Mouse (Mus musculus) heart, adult 2 months (tissue): ENCODE data around the gene 2700097O09Rik. TPM values are rescaled to one million over a fixed set of nuclear protein-coding genes. Genes with fewer than 3 reads are reported as not detected.

Experiments
- DNase-seq, 2 experiments: peaks; one replicate each; pipeline ENCODE4 v3.0.0; 2021
- H3K27ac ChIP-seq: fragments of 200-600 bp; 2 replicates; pipeline ENCODE4 v1.8.1; 2022
- H3K27me3 ChIP-seq: fragments of 200-500 bp; 2 replicates; pipeline ENCODE4 v1.6.1; 2012; ENCODE audit warnings: mild to moderate bottlenecking, low read length, inconsistent platforms, mixed read lengths; ENCODE audit not compliant: control insufficient read depth, insufficient read depth
- H3K36me3 ChIP-seq: fragments of 200-500 bp; 2 replicates; pipeline ENCODE4 v1.6.1; 2012; ENCODE audit warnings: low read length, inconsistent platforms; ENCODE audit not compliant: control insufficient read depth, insufficient read depth
- H3K4me1 ChIP-seq: fragments of 200-500 bp; 2 replicates; pipeline ENCODE4 v1.6.1; 2011; ENCODE audit warnings: low read length; ENCODE audit not compliant: control insufficient read depth, insufficient read depth
- H3K4me3 ChIP-seq: fragments of 200-600 bp; 2 replicates; pipeline ENCODE4 v1.8.1; 2022
- H3K79me2 ChIP-seq: fragments of 200-500 bp; replicated peaks from 2 replicates; pipeline ENCODE4 v1.6.1; 2012; ENCODE audit warnings: mild to moderate bottlenecking, inconsistent platforms, low read length, moderate library complexity, mixed read lengths; ENCODE audit not compliant: control insufficient read depth, insufficient read depth
- H3K9ac ChIP-seq: fragments of 200-500 bp; 2 replicates; pipeline ENCODE4 v1.6.1; 2012; ENCODE audit warnings: low read depth, mild to moderate bottlenecking, control low read depth, inconsistent platforms, low read length, mixed read lengths
- CTCF ChIP-seq: fragments of 200-600 bp; IDR thresholded peaks from 2 replicates; pipeline ENCODE4 v1.8.1; 2022; ENCODE audit warnings: antibody characterized with exemption, mild to moderate bottlenecking, moderate library complexity
- EP300 ChIP-seq: fragments of 200-500 bp; IDR thresholded peaks from 2 replicates; pipeline ENCODE4 v1.6.1; 2011; ENCODE audit warnings: low read depth, low read length, control low read depth; ENCODE audit not compliant: insufficient read depth
- POLR2A ChIP-seq: fragments of 200-500 bp; IDR thresholded peaks from 2 replicates; pipeline ENCODE4 v1.6.1; 2011; ENCODE audit warnings: mild to moderate bottlenecking, low read depth, low read length, control low read depth; ENCODE audit not compliant: insufficient read depth
- WGBS: fragments of 180-500 bp; shearing (Covaris S2); methylation state at CpG from one replicate; pipeline ENCODE4 v1.1.7; 2018; 5-methylcytosine and 5-hydroxymethylcytosine counted together
- intact Hi-C: fragments of 180-260 bp; cut with DNase I; formaldehyde crosslinking; loops from one replicate; pipeline ENCODE4 v1.15.1; 2025
- polyA plus RNA-seq: library from polyadenylated mRNA; depleted of rRNA; stranded (reverse); fragments of >200 nt; gene quantifications from 2 replicates; pipeline ENCODE4 v1.2.3, GENCODE M21; 2012
- total RNA-seq, 2 experiments: library from RNA; stranded (reverse); gene quantifications; 2 replicates each; pipeline ENCODE4 v1.2.3; 2021

2700097O09Rik gene
- total and polyA plus RNA-seq, 3 experiments = 7.7 to 9.3 (median 8.0) TPM

GRCm38 (mm10) chr12:55049731-55050353 is 30.1 kb downstream of the 2700097O09Rik start:
- Histone ChIP-seq H3K27ac (no peak overlapping the region), H3K79me2 (no peaks in the 10 kb centered on the region), H3K9ac (no peak overlapping the region), H3K36me3 (no peaks in the 10 kb centered on the region), H3K4me1 (no peaks in the 10 kb centered on the region), H3K4me3 (no peak overlapping the region), H3K27me3 (no peaks in the 10 kb centered on the region)
- TF ChIP-seq CTCF (no peak), POLR2A (no peak), EP300 (no peak)
- 86% methylated on average over 8 of the region's 8 CpGs for WGBS
- intact Hi-C loops = no loop called here
- DNase-seq = no peak

GRCm38 (mm10) chr12:55041011-55041410 is 38.9 kb downstream of the 2700097O09Rik start:
- TF ChIP-seq POLR2A (no peak), CTCF (no peak), EP300 (no peak)
- H3K27me3 ChIP-seq = no peaks in the 10 kb centered on the region
- no peaks in the 10 kb centered on the region for H3K36me3 ChIP-seq
- H3K4me1 ChIP-seq = no peaks in the 10 kb centered on the region
- intact Hi-C loops = no loop called here
- H3K9ac ChIP-seq = no peak overlapping the region
- 68% methylated on average over 15 of the region's 15 CpGs for WGBS
- H3K79me2 ChIP-seq = no peaks in the 10 kb centered on the region
- no peak for DNase-seq
- H3K27ac ChIP-seq = no peak overlapping the region
- no peak overlapping the region for H3K4me3 ChIP-seq

- WGBS = 30% methylated on average over 3 of the region's 3 CpGs
- H3K79me2 ChIP-seq = no peaks in the 10 kb centered on the region
- no peak overlapping the region for H3K27ac ChIP-seq
- no peak for DNase-seq
- no peaks in the 10 kb centered on the region for H3K4me1 ChIP-seq
- intact Hi-C loops = no loop called here
- H3K27me3 ChIP-seq = no peaks in the 10 kb centered on the region
- TF ChIP-seq CTCF = no peak
- TF ChIP-seq EP300 = no peak
- no peak for TF ChIP-seq POLR2A
- H3K9ac ChIP-seq = no peak overlapping the region
- H3K4me3 ChIP-seq = no peak overlapping the region
- H3K36me3 ChIP-seq = no peaks in the 10 kb centered on the region
Observed at GRCm38 (mm10) chr12:55027088-55027487, 52.8 kb downstream of the 2700097O09Rik start.

- H3K27ac ChIP-seq = no peak overlapping the region
- H3K4me3 ChIP-seq = no peak overlapping the region
- TF ChIP-seq POLR2A = no peak
- TF ChIP-seq CTCF = no peak
- TF ChIP-seq EP300 = no peak
- H3K9ac ChIP-seq = no peak overlapping the region
- no peak for DNase-seq
- 71% methylated on average over 2 of the region's 2 CpGs for WGBS
- H3K27me3 ChIP-seq = no peaks in the 10 kb centered on the region
- intact Hi-C loops = no loop called here
- no peaks in the 10 kb centered on the region for H3K36me3 ChIP-seq
- no peaks in the 10 kb centered on the region for H3K79me2 ChIP-seq
- no peaks in the 10 kb centered on the region for H3K4me1 ChIP-seq
Observed at GRCm38 (mm10) chr12:55023284-55023683, 56.6 kb downstream of the 2700097O09Rik start.

- Histone ChIP-seq H3K27me3 (no peaks in the 10 kb centered on the region), H3K36me3 (no peaks in the 10 kb centered on the region), H3K9ac (no peak overlapping the region), H3K4me1 (no peaks in the 10 kb centered on the region), H3K79me2 (no peaks in the 10 kb centered on the region), H3K27ac (no peak overlapping the region), H3K4me3 (no peak overlapping the region)
- 79% methylated on average over 7 of the region's 7 CpGs for WGBS
- intact Hi-C loops = no loop called here
- peak; percentile 14 to 22 for DNase-seq
- no peak for TF ChIP-seq CTCF
- no peak for TF ChIP-seq POLR2A
- no peak for TF ChIP-seq EP300
Observed at GRCm38 (mm10) chr12:55019421-55019877, 60.5 kb downstream of the 2700097O09Rik start.

- DNase-seq = no peak
- Histone ChIP-seq H3K79me2 (no peaks in the 10 kb centered on the region), H3K4me1 (no peaks in the 10 kb centered on the region), H3K9ac (no peak overlapping the region), H3K27me3 (no peaks in the 10 kb centered on the region), H3K36me3 (no peaks in the 10 kb centered on the region), H3K27ac (no peak overlapping the region), H3K4me3 (no peak overlapping the region)
- TF ChIP-seq POLR2A = no peak
- no peak for TF ChIP-seq CTCF
- TF ChIP-seq EP300 = no peak
- 63% methylated on average over 9 of the region's 9 CpGs for WGBS
- intact Hi-C loops = no loop called here
Observed at GRCm38 (mm10) chr12:55017119-55017721, 62.7 kb downstream of the 2700097O09Rik start.
